Mouse (Mus musculus): ENCODE measurements around the gene Zbtb20. TPM values are rescaled to one million over a fixed set of nuclear protein-coding genes. Genes with fewer than 3 reads are reported as not detected.

Zbtb20 gene
- polyA plus RNA-seq, 1 experiment: 5.9 TPM

DNA sequence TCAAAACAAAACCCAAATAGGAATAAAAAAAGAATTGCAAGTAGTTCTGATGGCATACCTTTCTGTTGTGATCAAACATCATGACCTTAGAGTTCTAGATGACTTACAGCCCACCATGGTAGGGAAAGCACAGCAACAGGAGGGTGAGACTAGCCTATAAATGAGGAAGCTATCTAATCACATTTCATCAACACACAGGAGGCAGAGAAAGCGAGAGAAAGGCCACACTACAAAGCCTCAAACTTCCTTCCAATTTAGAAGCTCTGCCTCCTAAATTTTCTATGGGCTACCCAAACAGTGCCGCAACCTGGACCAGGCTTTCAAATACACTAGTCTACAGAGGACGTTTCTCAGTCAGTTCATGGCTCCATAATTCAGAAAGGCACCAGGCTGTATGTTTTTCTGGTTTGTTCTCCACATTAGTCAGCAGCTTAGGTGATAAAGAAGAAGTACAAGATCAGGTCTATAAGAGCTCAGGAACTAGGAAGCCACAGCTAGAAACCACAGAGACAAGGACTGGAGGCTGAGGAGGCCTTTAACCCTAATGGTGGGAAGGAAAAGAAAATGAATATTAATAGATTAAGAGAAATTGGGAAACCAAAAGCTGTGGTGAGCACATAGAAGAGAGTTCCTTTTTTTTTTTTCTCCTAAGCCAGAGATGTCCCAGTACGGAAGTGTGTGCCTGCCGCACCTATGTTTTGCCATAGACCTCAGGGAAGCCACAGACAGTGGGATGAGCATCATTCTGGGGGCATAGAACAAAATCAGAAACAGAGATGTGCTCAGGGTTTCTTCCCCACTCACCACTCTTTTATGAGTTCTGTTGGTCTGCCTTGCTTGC lies 572.7 kb downstream of the Zbtb20 start:
- H3K4me1 ChIP-seq (ENCODE audit: control insufficient read depth, insufficient read depth, low read length): no peaks in the 10 kb centered on the region
- TF ChIP-seq POLR2A (IDR thresholded peaks at IDR 0.05; ENCODE audit: control insufficient read depth, low read depth, low read length): no peak
- no peak for TF ChIP-seq CTCF (IDR thresholded peaks at IDR 0.05; ENCODE audit: control insufficient read depth, insufficient read depth, insufficient replicate concordance, low read depth, low read length)
- H3K36me3 ChIP-seq (ENCODE audit: control insufficient read depth, insufficient read depth, low read length): no peaks in the 10 kb centered on the region
- H3K27ac ChIP-seq (ENCODE audit: control insufficient read depth, insufficient read depth, low read depth, low read length): no peak overlapping the region
- H3K4me3 ChIP-seq (ENCODE audit: control insufficient read depth, low read depth, low read length): no peak overlapping the region
- no peaks in the 10 kb centered on the region for H3K27me3 ChIP-seq (ENCODE audit: control insufficient read depth, insufficient read depth, low read length)

DNA sequence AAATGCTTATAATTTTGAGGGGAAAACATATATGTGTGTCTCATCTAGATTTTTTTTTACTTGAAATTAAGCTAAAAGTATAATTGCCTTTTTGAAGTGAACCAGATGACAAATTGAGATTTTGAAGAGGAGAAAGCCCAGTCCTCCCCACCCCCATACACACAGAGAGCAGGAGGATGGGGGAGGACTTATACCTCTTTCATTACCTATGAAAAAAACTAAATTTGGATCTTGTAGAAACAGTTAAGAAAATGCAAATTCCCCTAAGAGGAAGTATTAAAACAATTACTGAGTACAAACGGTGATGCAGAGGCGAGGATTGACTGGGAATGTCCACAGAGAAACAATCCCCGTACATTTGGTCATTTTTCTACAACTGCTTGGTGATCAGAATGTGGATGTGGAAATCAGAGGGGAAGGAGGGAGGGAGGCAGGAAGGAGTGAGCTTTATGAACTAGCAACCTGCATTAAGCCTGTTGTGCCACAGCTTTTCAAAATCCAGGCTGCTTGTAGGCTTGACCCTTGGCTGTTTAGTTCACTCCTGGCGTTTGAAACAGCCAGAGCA lies 578.8 kb downstream of the Zbtb20 start:
- TF ChIP-seq POLR2A (IDR thresholded peaks at IDR 0.05; ENCODE audit: control insufficient read depth, low read depth, low read length): no peak
- TF ChIP-seq CTCF (IDR thresholded peaks at IDR 0.05; ENCODE audit: control insufficient read depth, insufficient read depth, insufficient replicate concordance, low read depth, low read length): no peak
- H3K36me3 ChIP-seq (ENCODE audit: control insufficient read depth, insufficient read depth, low read length): no peaks in the 10 kb centered on the region
- no peaks in the 10 kb centered on the region for H3K27me3 ChIP-seq (ENCODE audit: control insufficient read depth, insufficient read depth, low read length)
- H3K27ac ChIP-seq (ENCODE audit: control insufficient read depth, insufficient read depth, low read depth, low read length): no peak overlapping the region
- H3K4me3 ChIP-seq (ENCODE audit: control insufficient read depth, low read depth, low read length): no peak overlapping the region
- H3K4me1 ChIP-seq (ENCODE audit: control insufficient read depth, insufficient read depth, low read length): no peaks in the 10 kb centered on the region

DNA sequence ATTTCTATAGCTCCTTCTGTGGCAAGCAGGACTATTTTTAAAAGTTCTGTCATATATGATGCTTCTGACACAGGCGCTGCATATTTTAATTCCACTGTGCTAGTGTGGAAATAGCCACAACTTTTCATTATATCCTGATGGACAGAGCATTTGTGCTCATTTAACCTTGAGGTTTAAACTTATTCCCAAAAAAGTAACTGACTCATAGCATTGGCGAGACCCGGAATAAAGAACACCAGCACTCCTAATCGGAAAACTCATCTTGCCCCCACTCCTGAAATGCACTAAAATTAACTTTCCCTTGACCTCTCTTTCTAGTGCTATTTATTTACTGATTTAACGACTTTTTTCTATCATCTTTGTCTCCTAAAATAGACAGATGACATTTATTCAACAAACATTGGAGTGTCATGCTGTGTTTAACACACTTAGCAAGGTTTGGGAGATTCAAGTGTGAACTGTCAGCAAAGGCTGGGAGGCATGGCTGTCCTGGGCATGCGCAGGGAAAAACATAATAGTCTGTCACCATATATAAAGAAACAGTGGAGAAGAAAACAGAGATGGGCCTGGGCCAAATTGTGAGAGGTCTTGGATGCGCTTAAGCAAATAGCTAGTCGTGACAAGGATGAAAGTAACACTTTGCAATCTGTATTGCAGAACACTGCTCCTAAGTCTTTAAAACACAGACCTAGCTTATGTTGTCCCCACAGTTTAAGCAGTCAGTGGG lies 580.9 kb downstream of the Zbtb20 start:
- Histone ChIP-seq H3K27ac (ENCODE audit: control insufficient read depth, insufficient read depth, low read depth, low read length) (no peak overlapping the region), H3K36me3 (ENCODE audit: control insufficient read depth, insufficient read depth, low read length) (no peaks in the 10 kb centered on the region), H3K27me3 (ENCODE audit: control insufficient read depth, insufficient read depth, low read length) (no peaks in the 10 kb centered on the region), H3K4me1 (ENCODE audit: control insufficient read depth, insufficient read depth, low read length) (no peaks in the 10 kb centered on the region), H3K4me3 (ENCODE audit: control insufficient read depth, low read depth, low read length) (no peak overlapping the region)
- TF ChIP-seq POLR2A (IDR thresholded peaks at IDR 0.05; ENCODE audit: control insufficient read depth, low read depth, low read length): no peak
- TF ChIP-seq CTCF (IDR thresholded peaks at IDR 0.05; ENCODE audit: control insufficient read depth, insufficient read depth, insufficient replicate concordance, low read depth, low read length): no peak

DNA sequence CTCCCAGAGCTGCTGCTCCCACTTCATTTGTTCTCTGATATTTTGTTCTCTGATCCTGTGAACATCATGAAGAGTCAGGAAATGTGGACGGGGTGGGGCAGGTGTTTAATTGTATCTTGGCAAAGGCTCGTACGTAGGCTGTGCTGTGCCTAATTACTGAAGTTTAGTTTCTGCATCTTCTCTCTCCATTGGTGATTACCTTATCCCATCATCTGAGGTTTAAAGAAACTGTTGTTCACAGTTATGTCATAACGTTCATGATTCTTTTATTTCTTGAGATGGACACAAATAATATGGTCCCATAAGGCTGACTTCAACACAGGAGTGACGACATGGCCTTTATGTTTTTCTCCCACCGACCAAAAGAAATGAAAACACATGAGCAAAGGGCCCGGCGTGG lies 582.1 kb downstream of the Zbtb20 start:
- H3K36me3 ChIP-seq (ENCODE audit: control insufficient read depth, insufficient read depth, low read length): no peaks in the 10 kb centered on the region
- no peak overlapping the region for H3K4me3 ChIP-seq (ENCODE audit: control insufficient read depth, low read depth, low read length)
- H3K27ac ChIP-seq (ENCODE audit: control insufficient read depth, insufficient read depth, low read depth, low read length): no peak overlapping the region
- TF ChIP-seq POLR2A (IDR thresholded peaks at IDR 0.05; ENCODE audit: control insufficient read depth, low read depth, low read length) (no peak), CTCF (IDR thresholded peaks at IDR 0.05; ENCODE audit: control insufficient read depth, insufficient read depth, insufficient replicate concordance, low read depth, low read length) (no peak)
- H3K4me1 ChIP-seq (ENCODE audit: control insufficient read depth, insufficient read depth, low read length): no peaks in the 10 kb centered on the region
- no peaks in the 10 kb centered on the region for H3K27me3 ChIP-seq (ENCODE audit: control insufficient read depth, insufficient read depth, low read length)

DNA sequence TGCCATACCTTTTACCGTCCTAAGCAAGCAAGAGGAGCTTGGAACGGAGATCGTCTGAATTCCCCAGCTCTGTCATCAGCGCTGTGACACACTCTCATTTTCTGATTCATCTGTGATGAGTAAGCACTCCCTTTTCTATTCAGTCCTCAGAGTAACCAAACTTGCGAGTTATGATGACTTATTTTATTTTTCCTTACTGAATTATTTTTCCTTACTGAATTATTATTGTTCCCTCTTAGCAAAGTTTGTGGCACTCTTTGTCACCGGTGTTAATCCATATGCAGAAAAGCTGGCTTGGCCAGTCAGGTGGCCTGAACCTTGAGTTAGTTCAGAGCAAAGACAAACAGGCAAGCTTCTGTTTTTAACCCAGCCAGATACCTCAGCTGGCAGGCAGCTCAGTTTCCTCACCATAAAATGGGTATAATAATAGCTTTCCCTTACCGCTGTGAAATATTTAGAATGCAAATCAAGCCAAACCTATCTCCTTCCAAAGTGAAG lies 583.1 kb downstream of the Zbtb20 start:
- Histone ChIP-seq H3K4me3 (ENCODE audit: control insufficient read depth, low read depth, low read length) (no peak overlapping the region), H3K36me3 (ENCODE audit: control insufficient read depth, insufficient read depth, low read length) (no peaks in the 10 kb centered on the region), H3K4me1 (ENCODE audit: control insufficient read depth, insufficient read depth, low read length) (no peaks in the 10 kb centered on the region), H3K27ac (ENCODE audit: control insufficient read depth, insufficient read depth, low read depth, low read length) (no peak overlapping the region), H3K27me3 (ENCODE audit: control insufficient read depth, insufficient read depth, low read length) (no peaks in the 10 kb centered on the region)
- TF ChIP-seq POLR2A (IDR thresholded peaks at IDR 0.05; ENCODE audit: control insufficient read depth, low read depth, low read length): no peak
- TF ChIP-seq CTCF (IDR thresholded peaks at IDR 0.05; ENCODE audit: control insufficient read depth, insufficient read depth, insufficient replicate concordance, low read depth, low read length): no peak

DNA sequence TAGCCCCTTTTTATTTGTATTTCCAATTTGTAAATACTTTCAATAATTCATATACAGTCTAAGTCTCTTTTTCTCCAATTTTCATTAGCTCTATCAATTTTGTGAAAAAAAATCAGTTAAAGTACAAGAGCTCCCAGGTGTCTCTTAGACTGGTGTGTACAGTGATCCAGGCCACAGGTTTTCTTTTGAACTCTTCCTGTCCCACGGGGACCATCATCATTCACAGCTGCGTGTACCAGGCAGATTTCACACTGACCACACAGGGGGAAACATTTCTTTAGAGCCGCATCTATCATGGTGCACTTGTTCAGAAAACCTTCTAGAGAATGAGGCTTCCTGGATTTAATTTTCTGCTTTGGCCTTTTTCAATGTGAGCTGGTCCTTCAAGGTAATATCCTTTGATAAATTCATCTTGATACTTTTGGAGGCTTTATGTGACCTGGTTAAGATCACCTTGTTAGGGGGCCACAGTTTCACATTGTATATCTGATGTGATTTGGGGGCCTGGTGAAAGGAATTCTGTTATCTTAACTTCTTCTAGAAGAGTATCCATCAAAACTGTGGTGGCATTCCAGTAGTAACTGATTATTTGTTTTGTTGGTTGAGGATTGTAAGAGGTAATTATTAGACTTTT lies 586.2 kb downstream of the Zbtb20 start:
- H3K36me3 ChIP-seq (ENCODE audit: control insufficient read depth, insufficient read depth, low read length): no peaks in the 10 kb centered on the region
- H3K27me3 ChIP-seq (ENCODE audit: control insufficient read depth, insufficient read depth, low read length): no peaks in the 10 kb centered on the region
- H3K27ac ChIP-seq (ENCODE audit: control insufficient read depth, insufficient read depth, low read depth, low read length): no peak overlapping the region
- H3K4me3 ChIP-seq (ENCODE audit: control insufficient read depth, low read depth, low read length): no peak overlapping the region
- no peaks in the 10 kb centered on the region for H3K4me1 ChIP-seq (ENCODE audit: control insufficient read depth, insufficient read depth, low read length)
- TF ChIP-seq CTCF (IDR thresholded peaks at IDR 0.05; ENCODE audit: control insufficient read depth, insufficient read depth, insufficient replicate concordance, low read depth, low read length) (no peak), POLR2A (IDR thresholded peaks at IDR 0.05; ENCODE audit: control insufficient read depth, low read depth, low read length) (no peak)
